Mouse (Mus musculus): ENCODE measurements around the gene Ccr10. TPM values are rescaled to one million over a fixed set of nuclear protein-coding genes. Genes with fewer than 3 reads are reported as not detected.
A peak's percentile ranks its signal among the peaks of the same experiment; 100 is the strongest.

Gene Ccr10
- total RNA-seq, 2 experiments from 2014 or later = 0.18 to 0.28 TPM

DNA sequence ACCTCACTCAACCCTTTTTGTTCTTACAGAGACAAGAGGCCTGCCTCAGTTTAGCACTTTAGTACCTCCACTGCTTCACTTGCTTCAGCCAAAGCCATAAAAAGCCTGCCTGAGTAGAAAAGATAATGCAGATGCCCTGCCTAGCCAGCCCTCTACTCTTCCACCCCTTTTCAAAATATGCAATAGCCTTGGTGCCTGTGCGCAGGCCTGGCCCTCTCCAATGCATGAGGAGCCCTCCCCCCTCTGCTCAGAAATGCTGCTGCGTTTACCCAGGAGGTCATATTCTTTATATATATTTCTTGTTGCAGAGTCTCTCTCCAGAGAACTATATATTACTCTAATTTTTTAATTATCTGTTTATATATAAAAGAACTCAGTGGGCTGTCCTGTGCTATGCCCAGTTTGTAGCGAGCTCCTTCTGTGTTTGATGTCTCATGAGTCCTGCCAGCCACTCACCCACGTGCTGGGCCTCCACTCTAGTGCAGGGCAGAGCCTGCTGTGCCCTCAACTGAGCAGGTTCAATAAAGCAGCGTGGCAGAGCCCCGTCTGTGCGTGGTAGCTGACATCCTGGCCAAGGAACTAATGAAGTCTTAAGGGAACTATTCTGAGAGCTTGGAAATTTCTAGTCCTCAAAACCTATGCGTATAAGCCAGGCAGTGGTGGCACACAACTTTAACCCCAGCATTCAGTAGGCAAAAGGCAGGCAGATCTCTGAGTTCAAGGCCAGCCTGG lies 15.1 kb upstream of the Ccr10 start:
- intact Hi-C loops (cut with DNase I) = no loop called here
- no peak for DNase-seq (ENCODE audit: low spot score in 2 of 2)

GRCm38 (mm10) chr11:101189495-101190180 lies 14.4 kb upstream of the Ccr10 start:
- DNase-seq (ENCODE audit: low spot score in 2 of 2) = peak in 1 of 2 experiments; percentile 70
- intact Hi-C loops (cut with DNase I) = no loop called here

DNA sequence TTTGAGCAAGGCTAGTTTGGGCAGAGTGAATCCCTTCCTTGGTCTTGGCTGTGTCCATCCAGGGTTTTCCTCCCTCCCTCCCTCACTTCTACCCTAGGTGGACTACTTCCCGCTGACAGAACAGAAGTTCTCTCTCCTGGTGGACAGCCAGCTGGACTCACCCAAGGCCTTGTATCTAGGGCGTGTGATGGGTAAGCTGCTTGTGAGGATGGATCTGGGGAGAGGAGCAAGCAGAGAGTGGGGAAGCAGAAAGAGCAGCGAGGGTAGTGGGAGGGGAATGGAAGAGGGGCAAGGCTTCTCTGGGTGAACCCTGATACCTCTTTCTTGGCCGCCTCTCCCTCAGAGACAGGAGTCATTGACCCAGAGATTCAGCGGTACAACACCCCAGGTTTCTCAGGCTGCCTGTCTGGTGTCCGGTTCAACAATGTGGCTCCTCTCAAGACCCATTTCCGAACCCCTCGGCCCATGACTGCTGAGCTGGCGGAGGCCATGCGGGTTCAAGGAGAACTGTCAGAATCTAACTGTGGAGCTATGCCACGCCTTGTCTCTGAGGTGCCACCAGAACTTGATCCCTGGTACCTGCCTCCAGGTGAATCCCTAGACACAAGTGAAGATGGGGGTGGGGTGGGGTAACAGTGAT lies 13.0 kb upstream of the Ccr10 start:
- intact Hi-C loops (cut with DNase I) = no loop called here
- no peak for DNase-seq (ENCODE audit: low spot score in 2 of 2)

DNA sequence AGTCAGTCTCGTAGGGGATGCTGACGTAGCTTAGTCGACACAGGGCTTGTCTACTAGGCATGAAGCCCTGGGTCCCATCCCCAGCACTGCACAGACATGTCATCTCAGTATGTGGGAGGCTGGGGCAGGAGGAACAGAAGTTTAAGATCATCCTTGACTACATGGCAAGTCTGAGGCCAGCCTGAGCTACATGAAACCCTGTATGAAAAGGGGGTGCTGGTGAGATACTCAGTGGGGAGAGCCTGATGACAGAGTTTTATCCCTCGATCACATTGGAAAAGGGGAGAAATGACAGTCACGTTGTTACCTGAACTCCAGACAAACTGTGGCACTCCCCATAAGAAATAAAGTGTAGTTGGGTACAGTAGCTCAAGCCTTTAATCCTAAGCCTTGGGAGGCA lies 12.3 kb upstream of the Ccr10 start:
- intact Hi-C loops (cut with DNase I) = no loop called here
- no peak for DNase-seq (ENCODE audit: low spot score in 2 of 2)

- DNase-seq (ENCODE audit: low spot score in 2 of 2) = no peak
- intact Hi-C loops (cut with DNase I) = no loop called here
Observed at GRCm38 (mm10) chr11:101186526-101187247, 11.4 kb upstream of the Ccr10 start.

GRCm38 (mm10) chr11:101185441-101185840 lies 10.2 kb upstream of the Ccr10 start:
- DNase-seq (ENCODE audit: low spot score in 2 of 2) = no peak
- intact Hi-C loops (cut with DNase I) = no loop called here

DNA sequence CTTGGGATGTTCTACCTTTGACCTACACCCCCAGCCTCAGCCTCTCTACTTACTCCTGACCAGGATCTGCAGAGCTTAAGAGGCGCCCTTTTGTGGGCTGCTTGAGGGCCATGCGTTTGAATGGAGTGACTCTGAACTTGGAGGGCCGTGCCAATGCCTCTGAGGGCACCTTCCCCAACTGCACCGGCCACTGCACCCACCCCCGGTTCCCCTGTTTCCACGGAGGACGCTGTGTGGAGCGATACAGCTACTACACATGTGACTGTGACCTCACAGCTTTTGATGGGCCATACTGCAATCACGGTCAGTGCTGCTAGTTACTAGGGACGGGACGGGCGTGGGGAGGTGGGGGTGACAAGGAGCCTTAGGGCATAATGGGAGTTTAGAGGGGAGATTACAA lies 9.7 kb upstream of the Ccr10 start:
- no peak for DNase-seq (ENCODE audit: low spot score in 2 of 2)
- intact Hi-C loops (cut with DNase I) = no loop called here

GRCm38 (mm10) chr11:101182771-101183517 lies 7.7 kb upstream of the Ccr10 start:
- intact Hi-C loops (cut with DNase I) = no loop called here
- DNase-seq (ENCODE audit: low spot score in 2 of 2) = no peak

- DNase-seq (ENCODE audit: low spot score in 2 of 2) = no peak
- intact Hi-C loops (cut with DNase I) = no loop called here
Observed at GRCm38 (mm10) chr11:101181961-101182360, 6.7 kb upstream of the Ccr10 start.

- intact Hi-C loops (cut with DNase I) = no loop called here
- DNase-seq (ENCODE audit: low spot score in 2 of 2) = no peak
Observed at GRCm38 (mm10) chr11:101180846-101181740, 5.8 kb upstream of the Ccr10 start.

DNA sequence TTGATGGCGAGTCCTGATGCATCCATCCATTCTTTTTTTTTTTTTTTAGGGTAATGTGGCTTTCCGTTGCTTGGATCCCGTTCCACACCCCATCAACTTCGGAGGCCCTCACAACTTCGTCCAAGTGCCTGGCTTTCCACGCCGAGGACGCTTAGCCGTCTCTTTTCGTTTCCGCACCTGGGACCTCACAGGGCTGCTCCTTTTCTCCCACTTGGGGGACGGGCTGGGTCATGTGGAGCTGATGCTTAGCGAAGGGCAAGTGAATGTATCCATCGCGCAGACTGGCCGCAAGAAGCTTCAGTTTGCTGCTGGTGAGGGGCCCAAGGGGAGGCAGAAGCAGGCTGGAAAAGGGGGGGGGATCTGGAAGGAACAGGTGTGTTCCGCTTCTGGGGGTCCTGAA lies 5.0 kb upstream of the Ccr10 start:
- DNase-seq (ENCODE audit: low spot score in 2 of 2) = no peak

DNA sequence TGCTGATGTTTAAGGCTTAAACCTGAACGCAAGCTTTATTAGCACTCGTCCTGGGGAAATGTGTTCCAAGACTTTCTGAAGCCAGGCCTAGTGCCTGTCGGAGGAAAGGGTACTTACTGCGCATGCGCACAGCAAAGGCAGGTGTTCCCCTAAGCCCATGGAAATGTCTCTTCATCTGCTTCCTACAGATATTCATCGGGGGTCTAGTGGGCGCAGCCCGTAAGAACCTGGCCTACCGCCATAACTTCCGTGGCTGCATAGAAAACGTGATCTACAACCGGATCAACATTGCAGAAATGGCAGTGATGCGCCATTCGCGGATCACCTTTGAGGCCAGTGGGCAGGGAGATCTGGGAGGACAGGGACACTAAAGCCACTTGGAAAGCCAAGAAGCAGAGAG lies 4.1 kb upstream of the Ccr10 start:
- DNase-seq (ENCODE audit: low spot score in 2 of 2) = no peak
- intact Hi-C loops (cut with DNase I) = no loop called here

More for the DNA sequence above, 5.0 kb upstream of the Ccr10 start:
- intact Hi-C loops (cut with DNase I) = no loop called here

DNA sequence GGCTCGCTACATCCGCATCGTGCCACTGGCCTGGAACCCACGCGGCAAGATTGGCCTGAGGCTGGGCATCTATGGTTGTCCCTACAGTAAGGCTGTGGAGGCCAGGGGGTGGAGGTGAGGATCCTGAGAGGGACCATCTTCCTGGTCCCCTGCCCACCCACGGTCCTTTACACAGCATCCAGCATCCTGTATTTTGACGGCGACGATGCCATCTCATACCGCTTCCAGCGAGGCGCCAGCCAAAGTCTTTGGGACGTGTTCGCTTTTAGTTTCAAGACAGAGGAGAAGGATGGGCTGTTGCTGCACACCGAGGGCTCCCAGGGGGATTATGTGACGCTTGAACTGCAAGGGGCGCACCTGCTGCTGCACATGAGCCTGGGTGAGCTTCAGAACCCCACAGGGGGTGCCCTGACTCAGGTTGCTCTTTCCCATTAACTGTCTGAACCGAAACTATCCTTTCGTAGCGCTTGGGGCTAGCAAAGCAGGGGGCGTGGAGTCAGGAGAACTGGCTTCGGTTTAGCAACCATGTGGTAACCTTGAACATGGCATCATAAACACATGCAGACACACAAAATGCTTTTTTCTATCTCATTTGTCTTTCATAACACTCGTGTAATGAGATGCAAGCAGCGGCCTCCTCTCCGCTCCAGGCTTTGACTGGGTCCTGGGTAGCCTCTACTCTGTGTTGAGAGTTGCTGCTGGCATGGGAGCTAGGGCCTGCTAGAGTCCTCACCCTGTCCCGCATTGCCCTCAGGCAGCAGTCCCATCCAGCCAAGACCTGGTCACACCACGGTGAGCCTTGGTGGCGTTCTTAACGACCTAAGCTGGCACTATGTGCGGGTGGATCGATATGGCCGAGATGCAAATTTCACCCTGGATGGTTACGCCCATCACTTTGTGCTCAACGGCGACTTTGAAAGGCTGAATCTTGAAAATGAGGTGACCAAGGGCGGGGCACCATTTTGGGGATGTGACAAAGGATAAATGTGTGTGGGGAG lies 3.1 kb upstream of the Ccr10 start:
- intact Hi-C loops (cut with DNase I) = no loop called here
- no peak for DNase-seq (ENCODE audit: low spot score in 2 of 2)

DNA sequence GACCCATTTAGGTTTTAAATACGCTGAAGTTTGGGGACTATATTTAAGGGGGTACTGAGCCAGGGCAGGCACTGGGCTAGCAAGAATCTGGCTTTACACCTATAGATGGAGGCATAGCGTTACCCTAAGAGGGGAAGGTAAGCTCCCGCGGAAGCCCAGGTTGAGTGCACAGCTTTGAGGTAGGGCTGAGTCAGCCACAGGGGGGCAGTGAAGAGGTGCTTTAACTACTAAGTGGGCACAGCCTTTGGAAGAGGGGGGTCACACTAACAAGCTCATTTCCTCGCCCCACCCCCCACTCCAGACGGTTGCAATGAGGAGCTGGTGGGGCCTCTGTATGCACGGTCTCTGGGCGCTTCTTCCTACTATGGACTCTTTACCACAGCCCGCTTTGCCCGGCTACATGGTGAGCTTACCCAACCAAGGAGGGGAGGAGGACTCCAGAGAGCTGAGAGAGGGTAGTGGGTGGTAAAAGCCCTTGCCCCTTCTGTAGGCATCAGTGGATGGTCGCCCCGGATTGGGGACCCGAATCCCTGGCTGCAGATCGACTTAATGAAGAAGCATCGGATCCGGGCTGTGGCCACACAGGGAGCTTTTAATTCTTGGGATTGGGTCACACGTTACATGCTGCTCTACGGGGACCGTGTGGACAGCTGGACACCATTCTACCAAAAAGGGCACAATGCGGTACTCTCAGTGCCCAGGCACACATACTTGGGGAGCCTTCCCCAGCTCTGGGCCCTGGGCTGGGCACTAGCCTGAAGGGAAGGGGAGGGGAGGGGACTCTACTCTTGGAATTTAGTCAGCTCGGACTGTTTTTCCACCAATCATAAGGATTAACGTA lies 1.9 kb upstream of the Ccr10 start:
- peak; percentile 73 to 81 for DNase-seq (ENCODE audit: low spot score in 2 of 2)
- intact Hi-C loops (cut with DNase I) = loop anchor here (2.0 kb wide), 2 partner anchors 82 to 94 kb away; partner anchors contain the start of genes Coasy and Psmc3ip

- intact Hi-C loops (cut with DNase I) = loop anchor here (2.0 kb wide), 2 partner anchors 81 to 93 kb away; partner anchors contain the start of genes Coasy and Psmc3ip
- peak; percentile 56 to 67 for DNase-seq (ENCODE audit: low spot score in 2 of 2)
Observed at GRCm38 (mm10) chr11:101176117-101176691, 961 bp upstream of the Ccr10 start.

DNA sequence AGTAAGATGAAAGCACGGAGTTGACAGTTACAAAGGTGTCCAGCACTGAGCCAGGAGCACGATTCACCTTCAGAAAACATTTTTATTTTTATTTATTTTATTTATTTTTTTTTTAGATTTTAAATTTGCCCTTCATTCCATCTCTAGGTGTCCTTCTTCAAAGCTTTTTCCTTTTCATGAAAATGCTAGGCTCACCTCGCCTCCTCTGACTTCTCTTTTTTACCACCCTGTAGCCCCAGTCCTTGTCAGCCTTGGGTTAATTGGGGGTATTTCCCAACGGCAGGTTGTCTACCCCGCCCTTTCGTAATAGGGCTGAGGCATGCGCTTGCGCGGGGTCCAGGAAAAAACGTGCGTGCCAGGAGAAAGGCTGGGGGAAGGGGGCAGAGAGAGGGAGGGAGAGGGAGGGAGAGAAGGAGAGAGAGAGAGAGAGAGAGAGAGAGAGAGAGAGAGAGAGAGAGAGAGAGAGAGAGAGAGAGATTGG lies 433 bp upstream of the Ccr10 start:
- DNase-seq (ENCODE audit: low spot score in 2 of 2) = peak in 1 of 2 experiments; percentile 79
- intact Hi-C loops (cut with DNase I) = loop anchor here (2.0 kb wide), 2 partner anchors 81 to 93 kb away; partner anchors contain the start of genes Coasy and Psmc3ip
